Mouse (Mus musculus): ENCODE data around the gene Slc38a4.

GRCm38 (mm10) chr15:97019323-97019722 lies 36.4 kb downstream of the Slc38a4 start:
- TF ChIP-seq CTCF (IDR thresholded peaks at IDR 0.05; ENCODE audit: borderline replicate concordance, insufficient read depth, low read depth, low read length) (no peak), POLR2A (IDR thresholded peaks at IDR 0.05; ENCODE audit: borderline replicate concordance, insufficient read depth, low read length) (no peak)
